Mouse (Mus musculus): Measurements from ENCODE around the gene Micu1. TPM values are rescaled to one million over a fixed set of nuclear protein-coding genes. Genes with fewer than 3 reads are reported as not detected.
A peak's percentile ranks its signal among the peaks of the same experiment; 100 is the strongest.

Micu1 gene
- total RNA-seq, 2 experiments from 2014 or later = 48.7 to 53.6 TPM

DNA sequence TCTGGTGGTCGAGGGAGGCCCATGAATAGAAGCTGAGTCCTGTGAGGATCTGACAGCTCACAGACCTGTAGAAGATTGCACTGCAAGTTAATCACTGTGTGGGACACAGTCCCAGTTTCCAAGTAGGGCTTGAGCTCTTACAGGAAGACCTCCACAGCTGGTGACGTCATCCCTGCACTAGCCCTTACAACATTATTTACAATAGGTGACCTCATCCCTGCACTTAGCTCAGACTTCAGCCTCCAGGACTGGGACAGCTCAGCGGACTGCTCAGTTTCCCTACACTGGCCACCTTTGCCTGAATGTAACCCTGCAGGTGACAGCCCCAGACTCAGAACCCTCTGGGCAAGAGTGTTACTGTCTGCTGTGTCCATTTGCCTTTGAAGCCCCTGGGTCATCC is 75.0 kb downstream of the Micu1 start:
- no peak for DNase-seq

DNA sequence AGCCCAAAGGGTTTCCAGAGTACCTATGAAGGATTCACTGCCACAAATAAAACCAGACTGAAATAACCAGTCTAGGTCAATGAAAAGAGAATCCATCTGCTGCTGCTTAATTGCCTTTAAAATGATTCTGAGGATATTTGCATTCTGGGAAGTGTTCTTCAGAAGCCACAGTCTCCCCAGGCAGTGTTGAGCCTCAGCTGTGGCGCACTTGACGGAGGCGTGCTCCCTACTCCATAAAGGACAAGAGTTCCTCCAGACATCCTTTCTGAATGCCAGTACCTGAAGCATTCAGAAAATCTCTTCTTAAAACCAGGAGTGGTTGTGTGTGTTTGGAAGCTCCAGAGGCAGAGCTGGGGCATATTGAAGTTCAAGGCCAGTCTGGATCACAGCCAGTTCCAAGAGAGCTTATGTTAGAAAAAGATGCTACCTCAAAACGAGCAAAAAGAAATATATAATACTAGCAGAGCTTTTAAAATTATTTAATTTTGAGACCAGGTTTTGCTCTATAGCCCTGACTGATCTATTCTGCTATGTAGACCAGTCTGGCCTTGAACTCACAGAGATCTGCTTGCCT is 75.9 kb downstream of the Micu1 start:
- DNase-seq = no peak

DNA sequence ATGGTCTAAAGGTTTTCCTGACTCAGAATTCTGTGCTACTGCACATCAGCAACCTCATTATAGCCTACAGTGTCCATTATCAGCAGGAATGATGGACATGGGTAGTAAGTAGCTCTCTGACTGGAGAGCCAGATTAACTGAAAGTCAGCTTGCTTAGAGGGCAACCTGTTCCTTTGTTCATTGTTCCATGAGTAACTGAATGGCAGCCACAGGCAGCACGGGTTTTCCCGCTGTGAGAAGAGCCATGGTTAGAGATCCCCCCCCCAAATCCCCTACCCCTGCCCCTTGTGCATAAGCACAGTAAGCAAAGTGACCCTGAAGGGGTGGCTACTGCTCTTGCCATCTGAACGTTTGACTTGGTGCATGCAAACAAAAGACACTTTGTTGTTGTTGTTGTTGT is 78.4 kb downstream of the Micu1 start:
- no peak for DNase-seq

- no peak for DNase-seq
These were observed 79.1 kb downstream of the Micu1 start for GRCm38 (mm10) chr10:59781205-59781931.

DNA sequence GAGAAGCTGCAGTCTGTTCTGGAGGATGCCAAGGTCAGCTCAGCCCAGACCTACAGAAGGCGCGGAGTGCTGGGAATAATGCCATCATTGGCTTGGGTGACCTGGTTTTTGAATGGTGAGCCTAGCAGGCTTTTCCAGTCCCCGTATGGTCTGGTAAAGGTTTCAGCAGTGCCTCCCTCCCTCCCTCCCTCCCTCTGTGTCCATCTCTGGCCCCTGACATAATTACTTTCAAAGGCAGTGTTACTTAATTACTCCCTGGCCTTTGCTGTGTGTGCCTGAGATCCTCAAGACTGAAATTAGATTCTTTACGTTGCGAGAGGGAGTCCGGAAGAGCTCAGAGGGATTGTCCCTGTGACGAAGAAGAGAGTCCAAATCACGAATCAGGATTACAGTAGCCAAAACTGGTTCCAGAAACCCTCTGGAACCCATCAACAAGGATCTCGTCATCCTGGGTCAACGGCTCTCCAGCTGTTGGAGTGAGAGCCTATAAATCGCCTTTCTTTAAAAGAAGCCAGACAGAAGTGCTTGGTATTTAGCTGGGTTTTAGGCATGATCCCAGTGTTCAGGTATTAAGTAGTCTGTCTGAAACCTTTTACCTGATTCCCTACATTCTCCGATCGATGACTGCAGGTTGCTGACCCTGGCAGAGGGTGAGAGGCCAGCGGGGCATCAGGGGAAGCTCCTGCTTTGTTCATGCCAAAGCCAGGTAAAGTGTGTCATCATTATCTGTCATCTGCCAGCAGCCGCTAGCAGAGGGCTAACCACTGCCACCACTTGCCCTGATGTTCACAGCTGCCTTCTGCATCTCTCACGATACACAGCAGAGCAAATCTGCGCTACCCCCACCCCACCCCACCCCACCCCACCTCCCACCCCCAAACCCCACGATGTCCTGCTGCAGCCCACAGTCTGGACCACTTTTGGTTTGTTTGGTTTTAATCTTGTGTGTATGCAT is 82.7 kb downstream of the Micu1 start:
- DNase-seq = peak; percentile 20

DNA sequence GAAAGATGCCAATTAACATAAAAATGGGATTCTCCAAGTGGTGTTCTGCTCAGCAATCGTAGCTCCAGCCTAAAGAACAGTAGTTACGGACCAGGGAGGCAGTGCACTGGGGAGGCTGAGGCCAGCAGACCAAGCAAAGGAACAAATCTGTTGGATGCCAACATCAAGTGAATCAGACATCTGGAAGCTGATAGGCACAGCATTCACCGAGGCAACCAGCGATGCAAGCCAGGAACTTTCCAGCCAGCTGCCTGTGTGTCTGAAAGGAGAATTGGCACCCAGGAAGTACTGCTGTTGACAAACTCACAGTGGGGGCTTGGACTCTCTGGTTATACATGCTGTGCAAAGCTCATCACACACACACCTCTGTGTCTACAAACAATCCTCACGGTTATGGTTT is 84.0 kb downstream of the Micu1 start:
- peak; percentile 20 for DNase-seq

DNA sequence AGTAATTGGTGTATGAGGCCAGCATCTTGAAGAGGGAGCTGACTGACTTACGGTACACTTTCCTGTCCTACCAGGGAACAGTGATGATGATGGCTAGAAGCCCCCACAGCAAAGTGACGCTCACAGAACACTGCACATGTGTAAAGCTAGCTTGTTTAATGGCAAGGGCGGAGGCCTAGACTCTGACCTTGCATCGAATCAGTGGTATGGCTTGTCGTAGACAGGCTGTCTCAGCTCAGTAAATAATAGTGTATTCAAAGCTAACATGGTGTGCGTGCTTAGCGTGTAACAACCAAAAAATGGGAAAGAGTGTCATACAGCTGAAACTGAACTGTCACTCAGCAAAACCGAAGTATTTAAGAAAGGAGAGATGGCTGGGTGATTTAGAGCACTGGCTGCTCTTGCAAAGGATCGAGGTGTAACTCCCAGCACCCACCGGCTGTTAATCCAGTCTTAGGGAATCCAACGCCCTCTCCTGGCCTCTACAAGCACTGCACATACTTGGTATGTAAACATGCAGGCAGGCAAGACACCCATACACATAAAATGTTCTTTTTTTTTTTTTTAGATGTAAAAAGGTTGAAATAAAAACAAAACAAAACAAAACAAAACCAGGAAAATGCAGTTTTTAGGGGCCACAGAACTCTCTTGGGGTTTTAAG is 85.0 kb downstream of the Micu1 start:
- DNase-seq = no peak

- DNase-seq = no peak
These were observed 85.6 kb downstream of the Micu1 start for GRCm38 (mm10) chr10:59787870-59788269.

GRCm38 (mm10) chr10:59790291-59790929 is 88.1 kb downstream of the Micu1 start:
- DNase-seq = no peak

GRCm38 (mm10) chr10:59791896-59792295 is 89.6 kb downstream of the Micu1 start:
- DNase-seq = no peak

GRCm38 (mm10) chr10:59792575-59793176 is 90.4 kb downstream of the Micu1 start:
- DNase-seq = no peak

GRCm38 (mm10) chr10:59793454-59793853 is 91.2 kb downstream of the Micu1 start:
- no peak for DNase-seq

- DNase-seq = no peak
These were observed 92.8 kb downstream of the Micu1 start for GRCm38 (mm10) chr10:59795085-59795484.

GRCm38 (mm10) chr10:59795902-59796301 is 93.6 kb downstream of the Micu1 start:
- no peak for DNase-seq

GRCm38 (mm10) chr10:59798371-59798770 is 96.1 kb downstream of the Micu1 start:
- no peak for DNase-seq

DNA sequence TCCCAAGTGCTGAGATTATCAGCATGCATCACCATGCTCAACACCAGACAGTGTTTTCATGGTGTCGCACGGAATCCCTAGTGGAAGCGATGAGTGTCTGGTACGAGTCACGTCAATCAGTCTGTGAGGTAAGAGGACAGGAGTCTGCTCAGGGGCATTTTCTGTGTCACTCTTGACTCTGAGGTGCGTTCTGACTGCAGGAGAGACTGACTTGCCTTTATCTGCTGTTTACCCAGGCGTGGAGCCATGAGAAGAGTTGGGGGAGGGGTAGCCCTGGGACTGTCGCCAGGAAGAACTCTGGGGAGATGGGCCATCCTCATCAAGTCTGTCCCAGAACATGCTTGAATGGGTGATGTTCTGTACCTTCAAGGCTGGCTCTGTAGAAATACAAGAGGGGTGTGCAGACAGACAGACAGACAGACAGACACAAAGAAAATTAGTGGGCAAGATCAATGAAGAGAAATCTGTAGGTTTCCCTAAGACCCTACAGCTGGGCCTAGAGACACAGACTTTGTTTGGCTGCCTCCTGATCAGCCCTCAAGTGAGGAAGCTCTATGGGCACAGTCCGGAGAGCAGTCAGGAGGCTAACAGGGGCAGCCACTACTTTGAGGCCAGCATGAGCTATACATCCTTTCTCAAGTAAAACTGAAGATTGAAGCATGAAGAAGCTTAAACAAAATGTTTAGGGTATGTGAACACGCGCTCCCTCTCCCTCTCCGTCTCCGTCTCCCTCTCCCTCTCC is 97.2 kb downstream of the Micu1 start:
- DNase-seq = no peak

DNA sequence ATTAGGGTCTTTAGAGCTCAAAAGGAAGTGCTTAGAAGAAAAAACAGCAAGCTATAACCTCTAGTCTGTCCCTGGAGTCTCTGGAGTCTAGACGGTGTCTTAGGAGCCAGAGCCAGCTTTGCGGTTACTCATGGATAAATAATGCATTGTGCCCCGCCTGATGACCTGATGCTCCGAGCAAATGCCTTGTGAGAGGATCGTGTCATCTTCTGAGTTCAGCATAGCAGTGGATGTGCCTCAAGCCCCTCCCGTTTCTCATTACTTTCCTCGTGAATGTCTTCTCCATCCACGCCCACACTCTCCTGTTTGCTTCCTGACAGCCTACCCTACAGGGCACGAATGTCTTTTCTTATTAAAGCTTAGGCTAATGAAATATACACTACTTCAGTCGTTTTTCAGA is 97.9 kb downstream of the Micu1 start:
- no peak for DNase-seq

DNA sequence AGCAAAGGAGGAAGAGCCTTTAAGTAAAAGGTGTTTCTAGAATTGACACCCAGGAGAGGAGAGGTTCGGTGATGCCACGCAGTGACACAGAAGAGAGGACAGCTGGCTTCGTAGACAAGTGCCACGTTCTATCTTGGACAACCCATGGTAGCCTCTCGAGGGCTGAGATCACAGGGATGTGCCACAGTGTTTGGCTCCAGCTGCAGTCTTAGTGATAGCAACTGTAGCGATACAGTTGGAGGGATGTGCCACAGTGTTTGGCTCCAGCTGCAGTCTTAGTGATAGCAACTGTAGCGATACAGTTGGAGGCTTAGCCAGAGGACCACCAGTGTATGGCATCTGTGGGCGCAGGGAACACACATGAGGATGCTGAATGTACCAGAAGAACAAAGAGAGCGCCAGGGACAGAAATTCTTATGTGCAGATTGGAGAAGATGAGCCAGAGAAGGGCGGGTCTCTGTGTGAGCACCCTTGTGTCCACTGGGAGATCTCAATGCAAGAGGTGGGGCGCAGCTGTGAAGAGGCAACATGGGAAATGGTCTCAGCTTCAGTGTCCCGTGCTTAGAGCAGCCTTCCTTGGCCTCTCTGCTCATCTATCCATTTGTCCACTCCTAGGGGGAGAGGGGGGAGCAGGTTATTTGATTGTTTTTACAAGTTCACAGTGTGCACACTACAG is 98.7 kb downstream of the Micu1 start:
- no peak for DNase-seq

DNA sequence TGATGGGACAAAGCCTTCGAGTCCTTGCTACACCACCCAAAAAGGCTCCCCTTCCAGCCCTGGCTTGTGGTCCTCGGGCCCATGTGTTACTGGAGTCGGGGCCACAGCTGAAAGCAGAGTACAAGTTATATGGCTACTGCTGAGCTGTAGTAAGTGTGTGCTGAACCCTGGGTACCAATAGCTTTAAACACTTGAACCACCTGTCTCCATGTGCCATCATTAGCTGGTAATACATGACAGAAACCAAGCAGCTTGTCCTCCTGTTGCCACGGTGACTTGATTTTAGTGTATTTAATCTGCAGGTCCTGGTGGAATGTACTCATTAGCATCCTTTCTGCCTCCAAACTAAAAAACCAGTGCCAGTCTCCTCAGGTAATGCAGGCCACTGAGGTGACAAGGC is 106.4 kb downstream of the Micu1 start:
- no peak for DNase-seq

- DNase-seq = no peak
These were observed 107.8 kb downstream of the Micu1 start for GRCm38 (mm10) chr10:59809991-59810574.
